Mouse (Mus musculus) liver, adult 2 months (tissue): ENCODE results near the gene Bcat1.

ENCODE experiments used
- CTCF ChIP-seq: fragments of 200-500 bp; IDR thresholded peaks from 2 replicates; pipeline ENCODE4 v1.5.1; 2011; ENCODE audit warnings: low read depth, low read length, control low read depth
- POLR2A ChIP-seq: fragments of 200-500 bp; IDR thresholded peaks from 2 replicates; pipeline ENCODE4 v1.6.1; 2011; ENCODE audit warnings: low read length, control low read depth; ENCODE audit not compliant: insufficient read depth; ENCODE audit errors: extremely low read depth

DNA sequence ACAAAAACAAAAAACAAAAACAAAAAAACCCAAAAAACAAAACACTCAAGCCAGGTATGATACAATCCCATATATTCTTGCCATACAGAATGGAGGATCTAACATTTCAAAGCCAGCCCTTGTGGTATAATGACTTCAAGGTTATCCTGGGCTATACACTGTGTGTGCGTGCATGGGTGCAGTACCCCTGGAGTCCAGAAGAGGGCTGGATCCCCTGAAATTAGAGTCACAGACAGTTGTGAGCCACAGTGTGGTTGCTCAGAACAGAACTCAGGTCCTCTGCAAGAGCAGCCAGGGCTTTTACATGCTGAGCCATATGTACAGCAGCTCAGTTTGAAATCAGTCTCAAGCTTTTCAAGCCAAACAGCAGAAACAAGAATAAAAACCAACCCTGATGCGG lies 61.0 kb downstream of the Bcat1 start:
- TF ChIP-seq CTCF (peak; percentile 25; the same call in 1 of the 2 replicates), POLR2A (no peak)
